Mouse (Mus musculus) liver, adult 2 months (tissue): ENCODE measurements around the gene Dbil5.

Experiments
- CTCF ChIP-seq: fragments of 200-500 bp; IDR thresholded peaks from 2 replicates; pipeline ENCODE4 v1.5.1; 2011; ENCODE audit warnings: low read depth, low read length, control low read depth
- POLR2A ChIP-seq: fragments of 200-500 bp; IDR thresholded peaks from 2 replicates; pipeline ENCODE4 v1.6.1; 2011; ENCODE audit warnings: low read length, control low read depth; ENCODE audit not compliant: insufficient read depth; ENCODE audit errors: extremely low read depth

DNA sequence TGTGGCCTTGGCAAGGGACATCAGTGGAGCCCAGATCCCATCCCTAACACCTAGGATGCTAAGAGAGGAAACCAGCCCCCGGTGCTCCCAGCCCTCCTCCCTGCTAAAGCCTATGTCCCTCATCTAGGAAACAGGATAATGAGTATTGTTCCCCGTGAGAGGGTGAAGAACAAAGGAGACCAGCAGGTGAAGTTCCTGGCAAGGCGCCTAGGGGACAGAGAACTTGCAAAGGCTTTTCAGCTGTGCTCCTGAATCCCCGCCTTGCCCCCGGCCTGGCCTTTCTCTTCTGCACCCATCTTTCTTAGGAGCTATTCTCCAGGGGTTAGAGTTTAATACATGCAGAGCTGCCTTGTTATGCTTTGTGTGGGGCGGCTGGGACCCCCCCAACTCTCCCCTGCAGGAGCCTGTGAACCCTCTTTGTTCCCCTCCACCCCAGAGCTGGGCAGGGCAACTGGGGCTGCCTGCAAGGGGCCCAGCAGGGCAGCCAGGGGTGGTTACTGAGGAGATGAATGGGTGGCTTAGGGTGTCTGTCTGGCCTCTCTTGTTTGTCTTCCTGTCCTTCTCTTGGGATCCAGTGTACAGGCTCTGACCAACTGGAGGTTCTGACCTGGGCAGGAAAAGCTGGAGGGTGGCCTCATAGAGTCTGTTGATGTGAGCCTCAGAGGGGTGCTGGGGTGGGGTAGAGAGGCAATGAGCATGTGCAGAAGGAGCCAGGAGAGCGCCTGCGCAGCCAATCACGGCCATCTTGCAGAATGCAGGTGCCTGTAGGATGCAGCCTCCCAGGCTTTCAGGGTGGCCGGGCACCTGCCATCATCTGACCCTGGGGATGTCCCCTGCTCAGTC, 43.0 kb downstream of the Dbil5 start:
- no peak for TF ChIP-seq CTCF
- TF ChIP-seq POLR2A: no peak
